Comparison of ENCODE assay signal across 12 mouse cellular contexts in genomic region chr6:94987427-94987826, GRCm38 (mm10).
"Had no signal": no experiment of that assay in that cellular context is flagged by ENCODE, and none has a peak within 500 bp of the region (broad histone marks: within the 10 kb centered on the region; RNA-seq: fewer than 3 reads in every experiment).

No protein-coding gene starts in this region.

- ATAC-seq: liver, postnatal 0 days; midbrain, embryonic 13.5 days had no signal

- H3K9ac ChIP-seq: limb, embryonic 15.5 days; liver, embryonic 13.5 days; liver, postnatal 0 days; lung, embryonic 15.5 days; midbrain, embryonic 13.5 days had no signal

- H3K27me3 ChIP-seq: limb, embryonic 15.5 days; liver, embryonic 13.5 days; lung, embryonic 15.5 days; midbrain, embryonic 13.5 days had no signal

- H3K9me3 ChIP-seq: limb, embryonic 15.5 days; liver, embryonic 13.5 days; lung, embryonic 15.5 days; midbrain, embryonic 13.5 days had no signal

- DNase-seq: kidney, adult 9 months; kidney, postnatal 36 days; left cerebral cortex, postnatal 4 days; liver, embryonic 13.5 days; liver, postnatal 0 days; lung, postnatal 14 days; thymus, adult 18-20 months; thymus, postnatal 14 days had no signal

- H3K36me3 ChIP-seq: limb, embryonic 15.5 days; liver, embryonic 13.5 days; lung, embryonic 15.5 days; midbrain, embryonic 13.5 days had no signal

- H3K27ac ChIP-seq: kidney, postnatal 0 days; limb, embryonic 15.5 days; liver, embryonic 13.5 days; lung, embryonic 15.5 days; midbrain, embryonic 13.5 days had no signal

- H3K4me2 ChIP-seq: limb, embryonic 15.5 days; liver, embryonic 13.5 days; lung, embryonic 15.5 days; midbrain, embryonic 13.5 days had no signal

- H3K4me1 ChIP-seq: limb, embryonic 15.5 days; liver, embryonic 13.5 days; lung, embryonic 15.5 days; midbrain, embryonic 13.5 days had no signal

- H3K4me3 ChIP-seq: limb, embryonic 15.5 days; liver, embryonic 13.5 days; lung, embryonic 15.5 days; midbrain, embryonic 13.5 days had no signal
